Mouse (Mus musculus): ENCODE data around the gene Elf2.
"Not testable (repeated sequence)": the region's sequence is repeated elsewhere in the genome, so short reads cannot be mapped to it uniquely, and the experiment has no call there.

Gene Elf2

GRCm38 (mm10) chr3:51333234-51333889 is 7.1 kb downstream of the Elf2 start:
- in situ Hi-C loops (cut with MboI, MseI) = no loop called here

- in situ Hi-C loops (cut with MboI, MseI) = no loop called here
Measured at GRCm38 (mm10) chr3:51330086-51330485, 10.4 kb downstream of the Elf2 start.

GRCm38 (mm10) chr3:51328546-51328945 is 11.9 kb downstream of the Elf2 start:
- in situ Hi-C loops (cut with MboI, MseI) = loop anchor here (5.0 kb wide), 1 partner anchor 41 kb away; no protein-coding TSS in a partner anchor

DNA sequence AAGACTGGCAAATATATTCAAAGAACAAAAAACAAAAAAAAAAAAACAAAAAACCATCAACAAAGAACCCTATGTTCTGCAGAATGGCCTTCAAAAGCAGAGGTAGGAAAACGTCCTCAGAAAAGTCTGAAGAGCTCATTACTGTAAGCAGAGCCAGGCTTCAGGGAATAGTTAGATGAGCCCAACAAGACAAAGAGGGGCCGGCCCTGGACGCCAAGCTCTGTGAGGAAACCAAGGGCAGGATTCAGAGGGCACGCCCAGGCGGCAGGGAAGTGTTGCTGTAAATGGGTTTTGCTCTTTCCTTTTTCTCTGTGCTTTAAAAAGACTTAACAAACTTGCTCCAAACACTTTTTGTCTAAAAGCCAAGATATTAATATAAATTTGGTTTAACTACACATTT is 12.6 kb downstream of the Elf2 start:
- in situ Hi-C loops (cut with MboI, MseI) = loop anchor here (5.0 kb wide), 1 partner anchor 41 kb away; no protein-coding TSS in a partner anchor

- in situ Hi-C loops (cut with MboI, MseI) = loop anchor here (5.0 kb wide), 1 partner anchor 40 kb away; no protein-coding TSS in a partner anchor
Measured at GRCm38 (mm10) chr3:51327429-51327797, 13.1 kb downstream of the Elf2 start.

GRCm38 (mm10) chr3:51326664-51327428 is 13.6 kb downstream of the Elf2 start:
- in situ Hi-C loops (cut with MboI, MseI) = loop anchor here (5.0 kb wide), 1 partner anchor 40 kb away; no protein-coding TSS in a partner anchor

- in situ Hi-C loops (cut with MboI, MseI) = loop anchor here (5.0 kb wide), 1 partner anchor 38 kb away; no protein-coding TSS in a partner anchor
Measured at GRCm38 (mm10) chr3:51325475-51325874, 15.0 kb downstream of the Elf2 start.

DNA sequence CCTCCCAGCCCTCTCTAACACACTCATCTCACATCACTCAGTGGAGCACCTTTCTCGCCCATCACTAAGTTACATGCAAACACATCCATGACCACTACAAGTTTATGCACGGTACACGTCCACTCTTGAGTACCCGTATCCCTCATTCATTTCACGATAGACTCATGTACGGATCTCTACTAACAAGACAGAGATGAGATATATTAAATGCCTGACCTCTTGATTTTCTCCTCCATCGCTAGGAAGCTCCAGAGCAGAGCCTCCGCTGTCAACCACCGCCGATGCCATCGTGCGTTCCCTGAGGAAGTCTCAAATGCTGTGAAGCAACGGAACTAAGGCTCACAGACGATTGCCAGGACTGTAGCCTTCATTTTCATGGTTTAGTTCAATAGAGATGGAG is 17.5 kb downstream of the Elf2 start:
- in situ Hi-C loops (cut with MboI, MseI) = no loop called here

- in situ Hi-C loops (cut with MboI, MseI) = no loop called here
Measured at GRCm38 (mm10) chr3:51322326-51322725, 18.1 kb downstream of the Elf2 start.

- in situ Hi-C loops (cut with MboI, MseI) = no loop called here
Measured at GRCm38 (mm10) chr3:51321141-51321540, 19.3 kb downstream of the Elf2 start.

DNA sequence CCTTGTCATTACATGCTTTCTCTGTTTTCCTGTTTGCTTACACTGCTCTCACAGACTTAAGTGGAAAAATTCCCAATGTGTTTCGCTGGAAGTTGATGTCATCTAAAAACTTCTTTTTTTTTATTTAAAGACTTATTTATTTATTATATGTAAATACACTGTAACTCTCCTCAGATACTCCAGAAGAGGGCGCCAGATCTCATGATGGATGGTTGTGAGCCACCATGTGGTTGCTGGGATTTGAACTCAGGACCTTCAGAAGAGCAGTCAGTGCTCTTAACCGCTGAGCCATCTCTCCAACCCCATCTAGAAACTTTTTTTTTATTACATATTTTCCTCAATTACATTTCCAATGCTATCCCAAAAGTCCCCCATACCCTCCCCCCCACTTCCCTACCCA is 22.4 kb downstream of the Elf2 start:
- in situ Hi-C loops (cut with MboI, MseI) = not testable (repeated sequence)

GRCm38 (mm10) chr3:51316876-51317275 is 23.6 kb downstream of the Elf2 start:
- in situ Hi-C loops (cut with MboI, MseI) = no loop called here

DNA sequence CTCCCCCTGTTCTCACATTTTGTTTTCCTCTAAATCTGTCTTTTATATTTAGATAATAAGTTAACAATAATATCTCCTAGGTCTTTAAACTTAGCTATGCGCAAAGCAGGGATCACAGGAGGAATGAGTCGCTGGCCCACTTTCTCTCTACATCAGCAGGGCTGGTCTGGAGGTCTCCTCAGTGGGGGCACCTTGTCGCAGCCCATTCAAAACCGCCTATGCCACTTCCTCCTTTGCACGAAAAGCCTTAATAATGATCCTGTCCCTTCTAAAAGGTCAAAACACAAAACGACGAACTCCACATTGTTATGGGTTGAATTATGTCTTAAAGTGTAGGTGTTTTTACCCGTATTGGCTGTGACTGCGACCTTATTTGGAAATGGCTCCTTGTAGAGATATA is 28.8 kb downstream of the Elf2 start:
- in situ Hi-C loops (cut with MboI, MseI) = no loop called here

DNA sequence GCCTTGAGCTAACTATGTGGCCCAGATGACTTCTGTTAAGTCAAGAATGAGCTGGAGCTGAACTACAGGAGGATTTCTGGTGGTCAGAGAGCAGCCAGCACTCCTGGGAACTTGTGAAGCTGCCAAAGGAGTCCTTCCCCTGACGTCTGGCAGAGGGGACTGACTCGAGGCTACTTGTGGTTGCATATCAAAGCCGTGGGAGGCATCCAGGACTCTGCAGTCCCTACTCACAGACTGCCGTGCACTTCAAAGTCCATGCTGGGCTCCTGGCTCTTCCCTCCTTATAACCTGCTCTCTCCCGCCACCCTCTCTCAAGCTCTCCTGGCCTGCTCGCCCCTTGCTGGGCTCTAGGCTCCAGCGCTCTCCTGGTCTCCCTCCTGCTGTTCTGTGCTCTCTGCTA is 30.4 kb downstream of the Elf2 start:
- in situ Hi-C loops (cut with MboI, MseI) = no loop called here

GRCm38 (mm10) chr3:51306621-51307020 is 33.8 kb downstream of the Elf2 start:
- in situ Hi-C loops (cut with MboI, MseI) = no loop called here

- in situ Hi-C loops (cut with MboI, MseI) = no loop called here
Measured at GRCm38 (mm10) chr3:51305961-51306360, 34.5 kb downstream of the Elf2 start.

DNA sequence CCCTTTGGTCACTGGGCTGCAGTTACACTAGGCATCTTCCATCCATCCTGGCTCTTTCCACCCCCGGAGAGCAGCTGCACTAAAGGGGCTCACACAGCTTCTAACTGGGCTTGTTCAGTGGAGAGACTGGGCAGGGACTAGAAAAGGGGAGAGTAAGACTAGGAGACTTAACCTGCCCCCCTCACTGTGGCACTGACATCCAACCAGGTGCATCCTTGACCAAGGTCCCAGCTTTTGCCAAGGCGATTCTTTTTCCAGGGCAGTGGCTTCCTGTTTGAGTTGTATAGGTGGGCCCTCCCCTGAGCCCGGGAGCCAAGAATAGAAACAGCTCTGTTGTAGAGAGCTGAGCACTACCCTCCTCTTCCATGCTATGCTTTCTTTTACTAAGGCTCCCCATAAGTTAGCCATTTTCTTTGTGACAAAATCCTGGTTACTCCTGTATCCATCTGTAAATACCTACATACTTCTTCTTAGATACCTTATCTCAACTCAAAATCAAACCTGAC is 37.4 kb downstream of the Elf2 start:
- in situ Hi-C loops (cut with MboI, MseI) = no loop called here

DNA sequence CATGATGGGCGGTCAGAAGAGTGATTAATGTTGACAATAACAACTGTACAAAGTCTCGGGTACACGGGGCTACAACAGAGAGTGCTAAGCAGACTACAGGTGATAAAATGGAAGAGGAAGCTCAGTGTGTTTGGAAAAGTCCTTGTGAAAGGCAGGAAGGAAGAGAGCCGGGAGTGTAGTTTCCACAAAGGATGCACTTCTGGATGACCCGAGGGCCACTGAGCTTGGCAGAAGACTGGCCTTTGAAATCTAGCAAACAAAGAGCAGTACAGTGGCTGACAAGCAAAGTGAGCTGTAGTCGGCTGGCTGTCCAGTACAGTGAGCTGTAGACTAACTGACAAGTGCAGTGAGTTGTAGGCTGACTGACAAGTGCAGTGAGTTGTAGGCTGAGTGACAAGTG is 38.9 kb downstream of the Elf2 start:
- in situ Hi-C loops (cut with MboI, MseI) = no loop called here

DNA sequence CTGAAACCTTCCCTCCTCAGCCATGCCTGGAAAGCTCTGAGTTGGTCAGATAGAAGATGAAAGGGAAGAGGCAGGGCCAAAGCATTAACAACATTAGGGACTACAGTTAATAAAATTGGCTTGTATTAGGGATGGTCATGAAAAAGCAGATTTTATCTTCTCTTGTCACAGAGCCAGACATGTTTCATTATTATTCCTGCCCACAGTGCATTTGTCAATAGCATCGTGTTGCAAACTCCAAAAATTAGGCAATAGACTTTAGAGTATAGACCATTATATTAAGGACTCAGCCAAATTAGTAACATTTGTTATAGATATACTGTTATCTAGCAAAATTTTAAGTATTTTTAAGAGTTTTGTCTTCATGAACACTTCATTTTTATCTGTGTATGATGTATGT is 43.7 kb downstream of the Elf2 start:
- in situ Hi-C loops (cut with MboI, MseI) = no loop called here

GRCm38 (mm10) chr3:51295225-51295624 is 45.2 kb downstream of the Elf2 start:
- in situ Hi-C loops (cut with MboI, MseI) = no loop called here

- in situ Hi-C loops (cut with MboI, MseI) = no loop called here
Measured at GRCm38 (mm10) chr3:51294251-51294650, 46.2 kb downstream of the Elf2 start.

DNA sequence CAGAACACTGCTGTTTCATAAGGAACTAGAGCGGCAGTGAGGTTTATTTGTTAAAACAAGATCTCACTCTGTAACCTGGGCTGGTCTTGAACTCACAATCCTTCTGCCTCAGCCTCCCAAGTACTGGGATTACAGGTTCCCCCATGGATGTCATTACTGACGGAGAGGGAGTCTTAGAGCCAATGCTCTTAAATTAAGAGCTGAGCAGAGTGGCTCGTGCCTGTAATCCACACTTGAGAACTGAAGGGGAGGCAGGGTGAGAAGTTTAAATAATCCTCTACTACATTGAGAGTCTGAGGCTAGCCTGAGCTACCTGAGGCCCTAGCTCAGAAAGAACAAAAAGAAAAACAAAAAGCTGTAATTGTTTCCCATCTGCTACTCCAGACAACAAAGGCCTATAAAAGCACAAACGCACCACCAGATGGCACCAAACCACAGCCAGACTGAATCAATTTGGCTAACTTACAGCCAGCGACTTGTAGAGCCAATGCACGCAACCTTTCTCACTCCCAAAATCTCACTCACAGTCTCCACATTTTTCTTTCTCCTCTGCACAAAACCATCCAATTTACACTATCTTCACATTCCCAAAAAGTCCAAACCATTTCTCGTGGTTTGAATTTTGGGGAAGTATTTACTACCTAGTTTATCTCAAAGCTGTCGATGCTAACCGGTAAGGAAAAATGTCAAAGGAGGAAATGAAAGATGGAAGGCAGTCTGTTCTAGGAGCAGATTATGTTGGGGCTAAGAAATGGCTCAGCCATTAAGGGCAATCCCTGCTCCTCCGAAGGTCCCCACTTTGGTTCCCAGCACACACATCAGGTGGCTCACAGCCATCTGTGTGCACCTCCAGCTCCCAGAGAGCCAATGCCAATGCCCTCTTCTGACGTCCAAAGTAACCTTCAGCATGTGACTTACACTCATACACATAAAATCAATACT is 51.3 kb downstream of the Elf2 start:
- in situ Hi-C loops (cut with MboI, MseI) = loop anchor here (5.0 kb wide), 2 partner anchors 38 to 63 kb away; no protein-coding TSS in a partner anchor

Data from T-helper 1 cell (primary cell).